Mouse (Mus musculus): ENCODE data around the gene Dand5.

DNA sequence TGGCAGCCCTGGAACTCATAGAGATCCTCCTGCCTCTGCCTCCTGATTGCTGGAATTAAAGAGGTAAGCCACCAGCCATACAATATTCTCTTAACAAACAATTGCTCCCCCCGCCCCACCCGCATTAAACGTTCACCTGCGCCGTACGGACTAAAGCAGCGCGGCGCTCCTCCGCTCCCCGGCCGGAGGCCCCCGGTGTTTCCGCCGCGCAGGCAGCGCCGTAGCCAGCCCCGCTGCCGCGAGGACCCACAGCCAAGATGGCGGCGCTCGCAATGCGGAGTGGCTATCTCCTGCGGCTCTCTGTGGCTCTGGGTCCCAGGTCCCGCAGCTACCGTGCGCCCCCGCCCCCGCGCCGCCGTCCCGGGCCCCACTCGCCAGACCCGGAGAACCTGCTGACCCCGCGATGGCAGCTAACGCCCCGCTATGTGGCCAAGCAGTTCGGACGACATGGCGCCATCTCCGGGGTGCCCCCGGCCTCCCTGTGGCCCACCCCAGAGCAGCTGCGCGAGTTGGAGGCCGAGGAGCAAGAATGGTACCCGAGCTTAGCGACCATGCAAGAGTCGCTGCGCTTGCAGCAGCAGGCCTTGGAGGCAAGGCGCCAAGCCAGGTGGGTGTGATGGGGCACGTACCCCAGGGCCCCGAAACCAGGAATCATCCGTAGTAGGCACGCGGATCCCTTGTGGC, 9.6 kb upstream of the Dand5 start:
- TF ChIP-seq CTCF (IDR thresholded peaks at IDR 0.05) = no peak
- peak; percentile 76 for TF ChIP-seq POLR2A (IDR thresholded peaks at IDR 0.05; ENCODE audit: insufficient read depth, low read depth, low read length)

Measured in heart, adult 2 months (tissue).